Mouse (Mus musculus) liver, embryonic 14.5 days (tissue): Measurements from ENCODE around the gene Shank1.

Experiments used
- CTCF ChIP-seq: IDR thresholded peaks from 2 replicates; pipeline ENCODE4 v1.5.1; 2016; ENCODE audit warnings: antibody characterized with exemption, low read depth, control low read depth
- EP300 ChIP-seq: IDR thresholded peaks from 2 replicates; pipeline ENCODE4 v1.6.1; 2016; ENCODE audit warnings: antibody characterized with exemption, low read depth

- TF ChIP-seq EP300 (no peak), CTCF (no peak)
These were observed 1.8 kb downstream of the Shank1 start for GRCm38 (mm10) chr7:44311713-44312304.
